Mouse (Mus musculus) liver, embryonic 16.5 days (tissue): ENCODE results near the gene Rnf114. TPM values are rescaled to one million over a fixed set of nuclear protein-coding genes. Genes with fewer than 3 reads are reported as not detected.

ENCODE experiments used
- ATAC-seq: fragments of 200-750 bp; cut with Nextera tagmentation; 2 replicates; pipeline ENCODE4 v1.8.0; 2017; ENCODE audit warnings: low read depth, mild to moderate bottlenecking, moderate number of reproducible peaks, moderate library complexity
- H3K27ac ChIP-seq: fragments of 300-500 bp; sonication (generic); 2 replicates; pipeline ENCODE4 v1.5.1; 2014; ENCODE audit warnings: mild to moderate bottlenecking, low read length
- H3K27me3 ChIP-seq: fragments of 300-500 bp; sonication (generic); 2 replicates; pipeline ENCODE4 v1.6.1; 2014; ENCODE audit warnings: low read depth, low read length, mixed read lengths; ENCODE audit not compliant: control insufficient read depth, insufficient read depth
- H3K36me3 ChIP-seq: fragments of 300-500 bp; sonication (generic); 2 replicates; pipeline ENCODE4 v1.6.1; 2014; ENCODE audit warnings: mild to moderate bottlenecking; ENCODE audit not compliant: control insufficient read depth, insufficient read depth
- H3K4me1 ChIP-seq: fragments of 300-500 bp; sonication (generic); 2 replicates; pipeline ENCODE4 v1.6.1; 2014; ENCODE audit warnings: low read depth, low read length, mixed read lengths; ENCODE audit not compliant: control insufficient read depth
- H3K4me2 ChIP-seq: fragments of 300-500 bp; sonication (generic); 2 replicates; pipeline ENCODE4 v1.6.1; 2014; ENCODE audit warnings: low read depth, low read length, mixed read lengths
- H3K4me3 ChIP-seq: fragments of 300-500 bp; sonication (generic); 2 replicates; pipeline ENCODE4 v1.5.1; 2014; ENCODE audit warnings: low read depth, mild to moderate bottlenecking, low read length
- H3K9ac ChIP-seq: fragments of 300-500 bp; sonication (generic); 2 replicates; pipeline ENCODE4 v1.6.1; 2014; ENCODE audit warnings: low read depth, low read length
- H3K9me3 ChIP-seq: fragments of 300-500 bp; sonication (generic); replicated peaks from 2 replicates; pipeline ENCODE4 v1.6.1; 2016; ENCODE audit warnings: low read length; ENCODE audit not compliant: control insufficient read depth
- WGBS: fragments of 180-500 bp; shearing (Covaris S2); extraction: QIAGEN DNeasy Blood & Tissue Kit; methylation state at CpG from one replicate; pipeline ENCODE4 v1.1.7; 2014; ENCODE audit not compliant: insufficient replicate concordance; 5-methylcytosine and 5-hydroxymethylcytosine counted together
- polyA plus RNA-seq: library from polyadenylated mRNA; unstranded; fragments of >200 nt; fragmentation: Nextera tagmentation; extraction: Ambion mirVana; gene quantifications from 2 replicates; pipeline ENCODE4 v1.2.1, GENCODE M21; 2015

The Rnf114 gene
- polyA plus RNA-seq, 1 experiment from 2014 or later = 36.7 TPM

- no peak overlapping the region for H3K4me3 ChIP-seq
- H3K27me3 ChIP-seq = peaks cover 14% of the 10 kb centered on the region
- H3K4me2 ChIP-seq = no peak overlapping the region
- WGBS = 37% methylated on average over 8 of the region's 8 CpGs
- no peak overlapping the region for H3K27ac ChIP-seq
- no peak overlapping the region for H3K9ac ChIP-seq
- no peaks in the 10 kb centered on the region; the same call in none of the 2 replicates for H3K4me1 ChIP-seq
- no peaks in the 10 kb centered on the region for H3K36me3 ChIP-seq
- H3K9me3 ChIP-seq = no peaks in the 10 kb centered on the region
- no peak for ATAC-seq
Observed at GRCm38 (mm10) chr2:167562101-167562500, 69.7 kb downstream of the Rnf114 start.

GRCm38 (mm10) chr2:167563035-167563434 is 70.6 kb downstream of the Rnf114 start:
- Histone ChIP-seq H3K27ac (no peak overlapping the region), H3K4me1 (no peaks in the 10 kb centered on the region; the same call in none of the 2 replicates), H3K9me3 (no peaks in the 10 kb centered on the region), H3K36me3 (no peaks in the 10 kb centered on the region), H3K4me2 (no peak overlapping the region), H3K9ac (no peak overlapping the region), H3K27me3 (peaks cover 14% of the 10 kb centered on the region), H3K4me3 (no peak overlapping the region)
- WGBS = 44% methylated on average over 5 of the region's 5 CpGs
- ATAC-seq = no peak

- no peaks in the 10 kb centered on the region; the same call in none of the 2 replicates for H3K4me1 ChIP-seq
- H3K9ac ChIP-seq = no peak overlapping the region
- no peak overlapping the region for H3K4me2 ChIP-seq
- ATAC-seq = no peak
- WGBS = 48% methylated on average over 12 of the region's 12 CpGs
- peaks cover 14% of the 10 kb centered on the region for H3K27me3 ChIP-seq
- H3K27ac ChIP-seq = no peak overlapping the region
- no peaks in the 10 kb centered on the region for H3K9me3 ChIP-seq
- H3K4me3 ChIP-seq = no peak overlapping the region
- no peaks in the 10 kb centered on the region for H3K36me3 ChIP-seq
Observed at GRCm38 (mm10) chr2:167563703-167564102, 71.3 kb downstream of the Rnf114 start.

GRCm38 (mm10) chr2:167564551-167565311 is 72.3 kb downstream of the Rnf114 start:
- Histone ChIP-seq H3K9ac (no peak overlapping the region), H3K4me3 (no peak overlapping the region), H3K36me3 (no peaks in the 10 kb centered on the region), H3K4me2 (no peak overlapping the region; the same call in 1 of the 2 replicates), H3K27me3 (peaks cover 8% of the 10 kb centered on the region), H3K4me1 (no peaks in the 10 kb centered on the region; the same call in 1 of the 2 replicates), H3K27ac (peak overlapping the region; percentile 63), H3K9me3 (no peaks in the 10 kb centered on the region)
- peak; percentile 92 for ATAC-seq
- WGBS = 61% methylated on average over 13 of the region's 13 CpGs

GRCm38 (mm10) chr2:167565312-167565656 is 72.8 kb downstream of the Rnf114 start:
- H3K4me2 ChIP-seq = peak overlapping the region; percentile 2
- H3K36me3 ChIP-seq = no peaks in the 10 kb centered on the region
- no peaks in the 10 kb centered on the region; the same call in 1 of the 2 replicates for H3K4me1 ChIP-seq
- H3K9me3 ChIP-seq = no peaks in the 10 kb centered on the region
- H3K27me3 ChIP-seq = peaks cover 3% of the 10 kb centered on the region
- peak overlapping the region; percentile 14; the same call in 1 of the 2 replicates for H3K4me3 ChIP-seq
- peak; percentile 69 for ATAC-seq
- WGBS = 54% methylated on average over 3 of the region's 3 CpGs
- no peak overlapping the region for H3K9ac ChIP-seq
- peak overlapping the region; percentile 28; the same call in 1 of the 2 replicates for H3K27ac ChIP-seq

GRCm38 (mm10) chr2:167565682-167566081 is 73.2 kb downstream of the Rnf114 start:
- Histone ChIP-seq H3K4me3 (peak overlapping the region; percentile 14), H3K9ac (peak overlapping the region; percentile 4; the same call in 1 of the 2 replicates), H3K4me2 (peak overlapping the region; percentile 2), H3K27me3 (no peaks in the 10 kb centered on the region; the same call in 1 of the 2 replicates), H3K36me3 (no peaks in the 10 kb centered on the region), H3K9me3 (no peaks in the 10 kb centered on the region), H3K4me1 (no peaks in the 10 kb centered on the region; the same call in 1 of the 2 replicates), H3K27ac (peak overlapping the region; percentile 27; the same call in 1 of the 2 replicates)
- ATAC-seq = peak; percentile 20; the same call in 1 of the 2 replicates
- WGBS = 28% methylated on average over 19 of the region's 19 CpGs

Other genes with a start within 250 kb of the Rnf114 start
- 1.3 and 1.5 TPM in 2 replicates for gene B4galt5, start 143.5 kb upstream of the Rnf114 start, polyA plus RNA-seq
- 14.7 and 15.1 TPM in 2 replicates for gene Slc9a8, start 70.9 kb upstream of the Rnf114 start, polyA plus RNA-seq
- 6.7 and 8.3 TPM in 2 replicates for gene Spata2, start 242 bp downstream of the Rnf114 start, polyA plus RNA-seq
- 1.5 TPM in 2 replicates for gene Snai1, start 45.5 kb downstream of the Rnf114 start, polyA plus RNA-seq
- gene Ube2v1, start 139.4 kb downstream of the Rnf114 start, polyA plus RNA-seq = 168 and 175 TPM in 2 replicates
- not detected in 2 replicates for gene Gm20431, start 168.9 kb downstream of the Rnf114 start, polyA plus RNA-seq
- 0.46 and 0.61 TPM in 2 replicates for gene Cebpb, start 196.3 kb downstream of the Rnf114 start, polyA plus RNA-seq
- 13.7 and 14.0 TPM in 2 replicates for gene Tmem189, start 197.2 kb downstream of the Rnf114 start, polyA plus RNA-seq